Mouse (Mus musculus): ENCODE measurements at regions not wholly inside any gene's neighbourhood (a gene's known extent, or its start where the extent isn't known, plus 50 kb on each side); places are given as distances from the start of the nearest gene placed in this dataset.

GRCm38 (mm10) chr12:112235841-112236240 is 89.8 kb downstream of the Kif26a start:
- no peak for DNase-seq

DNA sequence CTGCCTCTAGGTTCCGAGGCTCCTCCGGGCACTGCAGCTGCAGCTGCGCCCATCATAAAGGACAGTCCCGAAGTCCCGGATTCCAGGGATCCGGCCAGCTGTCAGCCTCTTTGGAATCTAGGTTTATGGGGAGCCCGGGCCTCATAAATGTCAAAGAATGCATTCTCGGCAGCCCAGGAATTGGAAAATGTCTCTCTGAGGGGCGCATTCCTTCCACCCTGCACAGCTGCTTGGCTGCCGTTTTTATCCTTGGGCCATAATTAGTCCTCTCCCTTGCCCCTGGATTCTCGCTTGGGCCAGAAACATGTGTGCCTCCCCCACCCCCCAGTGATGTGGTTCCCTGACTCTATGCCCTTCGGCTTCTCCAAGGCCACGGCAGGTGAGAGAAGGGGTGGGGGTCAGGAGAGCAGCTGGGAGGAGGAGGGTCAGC is 91.1 kb downstream of the Kif26a start:
- DNase-seq: no peak

- DNase-seq: no peak
Measured at GRCm38 (mm10) chr12:112238834-112239233, 92.8 kb downstream of the Kif26a start.

- DNase-seq: no peak
Measured at GRCm38 (mm10) chr12:112241740-112242171, 95.7 kb downstream of the Kif26a start.

- no peak for DNase-seq
Measured at GRCm38 (mm10) chr12:112243231-112243630, 97.2 kb downstream of the Kif26a start.

DNA sequence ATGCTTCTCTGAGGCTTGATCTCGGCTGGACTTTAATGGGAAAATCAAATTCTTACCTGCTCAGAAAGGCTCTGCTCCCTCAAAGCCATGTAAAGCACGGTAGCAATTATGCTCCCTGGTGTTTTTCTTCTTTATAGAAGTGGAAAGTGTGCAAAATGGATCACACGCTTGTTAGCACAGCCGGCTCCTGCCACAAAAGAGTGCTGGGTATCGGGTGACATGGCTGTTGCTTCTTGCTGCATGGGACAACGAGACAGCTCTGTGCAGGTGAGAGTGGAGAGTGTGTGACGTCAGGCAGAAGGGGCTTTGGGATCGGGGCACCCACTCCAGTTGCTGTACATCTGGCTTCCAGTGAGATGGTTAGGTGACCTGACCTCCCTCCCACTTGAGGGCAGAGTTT is 104.9 kb downstream of the Kif26a start:
- no peak for DNase-seq

DNA sequence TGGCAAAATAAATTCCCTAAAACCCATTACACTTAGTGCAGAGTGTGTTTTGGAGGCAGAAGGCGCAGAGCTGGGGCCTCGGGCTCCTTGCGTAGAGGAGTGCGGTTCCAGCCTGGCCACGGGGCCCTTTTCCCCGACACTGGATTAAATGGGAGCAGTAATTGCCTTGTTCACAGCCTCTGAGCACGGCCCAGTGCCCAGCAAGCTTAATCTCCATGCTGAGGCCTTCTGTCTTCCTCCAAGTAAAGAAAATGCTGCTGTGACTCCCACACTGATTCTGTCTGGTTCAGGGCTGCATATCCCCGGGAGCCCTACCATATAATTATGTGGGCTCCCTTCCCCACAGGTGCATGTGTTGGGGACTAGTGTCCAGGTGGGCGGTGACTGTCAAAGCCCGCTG is 107.5 kb downstream of the Kif26a start:
- peak; percentile 76 to 80 for DNase-seq

GRCm38 (mm10) chr12:112255223-112255622 is 109.2 kb downstream of the Kif26a start:
- DNase-seq: peak in 1 of 2 experiments; percentile 38

DNA sequence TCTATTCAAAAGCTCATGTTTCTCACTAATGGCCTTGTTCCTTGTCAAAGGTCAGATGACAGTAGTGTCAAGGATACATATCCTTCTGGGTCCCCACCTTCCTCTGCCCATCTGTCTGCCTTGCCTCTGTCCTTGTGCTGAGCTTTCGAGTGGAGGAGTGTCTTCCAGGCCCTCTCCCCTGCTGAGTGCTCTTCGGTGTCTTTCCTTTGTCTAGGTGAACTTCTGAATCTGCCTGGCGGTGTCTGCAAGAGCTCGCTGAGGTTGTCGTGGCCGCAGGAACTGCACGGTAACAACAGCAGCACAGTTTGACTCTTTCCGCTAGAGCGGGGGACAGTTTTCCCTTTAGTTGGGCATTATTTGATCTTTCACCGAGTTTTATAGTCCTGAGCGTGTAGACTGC is 111.7 kb downstream of the Kif26a start:
- DNase-seq: no peak

- DNase-seq: peak; percentile 96 to 97
Measured at GRCm38 (mm10) chr12:112263283-112264056, 117.5 kb downstream of the Kif26a start.

DNA sequence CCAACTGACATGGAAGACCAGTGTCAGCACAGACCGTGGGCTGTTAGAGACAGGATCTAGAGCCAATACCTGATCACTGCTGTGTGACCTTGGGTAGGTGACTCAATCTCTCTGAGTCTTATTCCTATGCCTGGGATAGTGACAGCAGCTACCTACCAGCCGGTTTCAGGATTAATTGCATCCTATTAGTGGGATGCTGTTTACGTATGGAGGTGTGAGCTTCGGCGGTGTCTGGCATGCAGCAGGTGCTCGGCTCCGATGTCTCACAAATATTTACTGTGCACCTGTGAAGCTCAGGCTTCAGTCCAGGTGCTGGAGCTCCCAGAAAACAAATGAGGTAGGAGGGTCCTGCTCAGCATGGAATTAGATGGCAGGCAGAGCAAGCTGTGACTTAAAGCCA is 118.2 kb downstream of the Kif26a start:
- DNase-seq: no peak

- no peak for DNase-seq
Measured at GRCm38 (mm10) chr12:112265289-112265969, 119.4 kb downstream of the Kif26a start.

DNA sequence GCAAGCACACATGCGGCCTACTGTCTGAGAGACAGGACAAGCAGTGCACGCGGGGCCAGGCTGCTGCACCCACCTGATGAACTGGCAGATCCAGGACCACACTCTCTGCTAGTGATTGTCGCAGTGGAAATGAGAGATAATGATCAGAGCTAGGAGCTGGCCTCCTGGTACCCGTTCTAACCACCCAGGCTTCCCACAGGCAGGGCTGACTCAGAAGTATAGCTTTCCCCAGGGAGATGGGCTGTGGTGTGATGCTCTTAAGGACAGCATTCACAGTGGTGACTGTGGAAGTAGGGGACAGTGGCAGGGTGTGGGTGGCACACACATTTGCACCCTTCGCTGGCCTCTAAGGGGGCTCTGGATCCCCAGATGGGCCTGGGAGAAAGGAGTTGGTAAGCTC is 128.0 kb downstream of the Kif26a start:
- no peak for DNase-seq

DNA sequence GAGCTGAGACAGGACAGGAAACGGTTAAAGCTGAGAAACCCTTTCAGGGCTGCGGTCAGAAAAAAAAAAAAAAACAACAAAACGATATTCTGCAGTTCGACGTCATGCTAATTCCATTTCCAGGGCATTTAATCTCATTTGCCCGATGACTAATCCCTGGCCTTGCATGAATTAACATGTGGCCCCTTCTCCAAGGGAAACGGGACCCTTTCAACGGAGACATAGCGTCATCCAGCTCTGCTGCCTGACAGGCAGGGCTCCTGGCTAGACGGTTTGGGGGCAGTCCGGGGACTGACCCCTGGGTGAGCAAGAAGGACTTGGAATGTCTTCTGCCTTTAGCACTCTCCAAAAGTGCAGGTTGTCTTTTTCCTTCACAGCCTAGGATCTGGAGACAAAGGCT is 128.7 kb downstream of the Kif26a start:
- DNase-seq: no peak

GRCm38 (mm10) chr12:112276651-112277050 is 130.6 kb downstream of the Kif26a start:
- no peak for DNase-seq

GRCm38 (mm10) chr12:112277511-112277910 is 131.5 kb downstream of the Kif26a start:
- no peak for DNase-seq

- no peak for DNase-seq
Measured at GRCm38 (mm10) chr12:112285096-112285495, 139.1 kb downstream of the Kif26a start.

DNA sequence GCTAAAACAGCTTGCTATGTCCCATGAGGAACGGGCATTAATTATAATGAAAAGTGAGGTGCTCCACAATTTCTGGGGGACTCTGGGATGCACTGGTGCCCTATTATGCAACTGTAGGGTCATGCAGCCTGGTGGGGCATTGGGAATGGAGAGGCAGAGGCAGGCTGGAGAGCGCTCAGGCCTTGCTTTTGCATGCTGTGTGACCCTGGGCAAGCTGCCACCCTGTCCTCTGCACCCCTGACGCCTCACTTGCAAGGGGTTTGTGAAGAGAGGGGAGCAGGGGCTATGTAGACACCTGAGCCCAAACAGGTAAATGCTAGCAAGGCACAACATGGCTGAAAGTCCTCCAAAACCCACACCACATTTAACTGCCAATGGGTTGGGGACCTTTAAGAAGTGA is 142.8 kb downstream of the Kif26a start:
- DNase-seq: no peak

GRCm38 (mm10) chr12:112290299-112290698 is 144.3 kb downstream of the Kif26a start:
- peak; percentile 68 to 78 for DNase-seq

DNA sequence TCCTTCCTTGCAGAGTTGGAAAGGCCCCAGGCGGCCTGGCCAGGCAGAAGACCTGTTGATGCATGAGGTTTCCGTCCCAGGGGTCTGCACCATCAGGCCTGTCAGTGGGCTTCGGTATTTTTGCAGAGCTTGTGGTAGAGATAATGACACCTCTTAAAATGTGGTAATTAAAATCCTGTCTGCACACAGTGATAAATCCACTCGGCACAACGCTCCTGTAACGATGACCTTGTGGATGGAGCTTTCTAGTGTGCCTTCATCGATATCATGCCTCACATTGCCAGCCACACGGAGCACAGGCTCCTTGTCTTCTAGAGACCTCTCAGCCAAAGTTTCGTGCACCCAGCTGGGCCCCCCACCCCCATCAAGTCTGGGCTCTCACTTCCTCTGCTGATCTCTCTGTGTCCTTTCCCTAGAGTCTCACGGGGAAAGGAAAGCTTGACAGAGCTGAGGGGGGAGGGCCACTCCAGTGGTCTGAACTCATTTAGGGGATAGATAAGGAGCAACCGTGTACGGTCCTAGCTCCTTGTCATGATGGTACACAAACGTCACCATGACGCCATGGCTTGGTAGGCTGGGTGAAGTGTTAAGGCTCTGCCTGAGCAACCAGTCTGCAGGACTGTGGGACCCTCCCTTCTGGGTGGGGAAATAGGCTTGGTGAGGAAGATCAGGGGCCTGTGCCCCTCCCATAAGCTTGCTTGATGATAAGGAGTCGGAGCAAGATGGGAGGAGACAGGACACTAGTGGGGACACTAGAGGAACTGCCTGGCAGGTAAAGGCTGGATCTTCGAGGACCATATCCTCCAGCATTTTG is 145.9 kb downstream of the Kif26a start:
- DNase-seq: no peak

GRCm38 (mm10) chr12:112293105-112293504 is 147.1 kb downstream of the Kif26a start:
- no peak for DNase-seq

DNA sequence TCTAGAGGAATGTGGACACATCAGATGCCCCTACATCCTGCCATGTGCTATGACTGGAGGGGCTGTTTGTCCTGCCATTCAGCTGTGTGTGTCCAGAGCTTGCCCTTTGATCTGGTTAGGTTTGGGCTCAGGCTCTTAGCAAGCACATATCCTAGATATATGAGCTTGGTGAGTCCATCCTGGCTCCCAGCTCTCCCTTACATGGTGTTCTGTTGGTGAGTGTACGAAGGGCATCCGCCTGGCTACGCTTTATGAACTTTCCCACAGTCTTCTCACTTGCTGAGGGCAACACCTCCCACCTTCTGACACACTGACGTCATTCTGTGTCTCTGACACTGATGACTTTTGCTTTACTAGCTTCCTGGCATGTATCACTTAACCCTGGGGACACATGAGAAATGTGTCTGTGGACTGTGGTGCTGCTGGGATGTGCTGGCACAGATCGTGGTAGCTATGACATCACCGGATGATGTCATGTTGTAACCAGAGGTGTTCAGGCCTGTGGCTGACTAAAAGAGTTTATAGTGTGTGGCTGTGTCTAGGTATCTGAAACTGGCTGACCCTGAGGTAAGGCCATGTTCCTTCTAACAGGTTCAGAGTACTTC is 149.4 kb downstream of the Kif26a start:
- no peak for DNase-seq

DNA sequence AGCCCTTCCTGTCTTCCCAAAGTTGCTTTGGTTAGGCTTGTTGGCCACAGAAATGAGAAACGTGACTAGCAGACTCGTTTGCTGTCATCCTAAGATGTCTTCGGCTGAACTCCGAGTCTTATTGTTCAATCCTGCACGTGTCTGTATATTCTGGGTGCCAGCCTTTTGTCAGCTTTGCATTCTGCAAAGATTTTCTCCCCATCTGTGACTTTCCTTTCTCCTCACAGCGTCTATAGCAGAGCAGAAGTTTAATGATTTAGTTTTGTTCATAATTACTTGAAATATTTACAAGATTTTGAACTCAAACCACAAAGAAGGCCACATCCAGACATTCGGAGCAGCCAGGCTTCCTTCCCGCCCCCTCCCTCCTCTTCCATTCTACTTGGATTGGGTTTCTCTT is 152.5 kb downstream of the Kif26a start:
- no peak for DNase-seq
